Mouse (Mus musculus): ENCODE results near the gene Acvr1.

Gene Acvr1

DNA sequence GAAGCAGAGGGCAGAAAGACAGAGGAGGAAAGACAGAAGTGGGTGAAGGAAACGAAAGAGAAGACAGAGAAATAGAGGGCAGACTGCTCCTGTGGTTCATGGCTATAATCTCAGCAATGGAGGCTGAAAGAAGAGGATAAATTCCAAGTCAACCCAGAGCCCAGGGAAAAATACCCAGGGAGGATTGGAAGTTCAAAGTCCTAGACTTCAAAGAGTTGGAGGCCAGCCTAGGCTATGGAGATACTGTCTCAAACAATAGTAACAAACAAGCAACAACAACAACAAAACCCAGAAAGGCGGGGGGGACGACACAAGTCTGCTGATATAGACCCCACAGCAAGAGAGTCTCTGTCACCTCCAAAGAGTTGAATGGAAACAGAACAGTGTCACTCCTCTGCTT lies 14.7 kb downstream of the Acvr1 start:
- no peak for DNase-seq

DNA sequence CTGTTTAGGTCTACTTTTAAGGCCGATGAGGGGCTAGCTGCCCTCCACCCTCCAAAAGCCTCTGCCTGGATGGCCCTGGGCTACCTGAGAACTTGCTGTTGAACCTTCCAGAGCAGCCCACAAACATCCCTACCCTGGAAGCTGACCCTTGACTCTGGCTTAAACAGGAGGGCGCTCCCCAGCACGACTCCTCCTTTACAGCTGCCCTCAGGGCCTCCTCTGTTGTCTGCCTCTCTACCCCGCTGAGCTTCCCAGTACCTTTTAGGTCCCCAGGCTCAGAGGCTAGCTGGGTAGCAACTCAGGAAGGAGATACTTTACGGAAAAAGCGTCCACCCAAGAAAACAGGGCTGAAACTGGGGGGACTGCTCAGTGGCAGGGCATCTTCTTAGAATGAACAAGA lies 15.1 kb downstream of the Acvr1 start:
- no peak for DNase-seq

DNA sequence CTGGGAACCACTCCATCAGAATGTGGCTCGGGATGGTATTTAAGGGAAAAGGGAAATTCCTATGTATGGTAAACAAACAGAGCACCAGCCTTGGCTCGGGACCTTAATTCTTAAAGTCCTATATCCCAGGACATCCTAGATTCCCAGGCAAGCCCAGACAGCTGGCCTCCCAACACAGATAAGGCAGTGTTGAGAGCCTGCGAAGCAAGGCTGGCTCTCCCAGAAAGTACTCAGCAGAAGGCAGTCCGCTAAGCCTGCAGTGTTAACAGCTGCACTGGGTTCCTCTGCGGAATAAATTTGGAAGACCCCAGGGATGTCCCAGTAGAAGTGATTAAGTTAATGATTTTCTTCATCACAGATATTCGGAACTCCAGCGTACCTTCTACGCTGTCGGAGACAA lies 16.5 kb downstream of the Acvr1 start:
- no peak for DNase-seq

DNA sequence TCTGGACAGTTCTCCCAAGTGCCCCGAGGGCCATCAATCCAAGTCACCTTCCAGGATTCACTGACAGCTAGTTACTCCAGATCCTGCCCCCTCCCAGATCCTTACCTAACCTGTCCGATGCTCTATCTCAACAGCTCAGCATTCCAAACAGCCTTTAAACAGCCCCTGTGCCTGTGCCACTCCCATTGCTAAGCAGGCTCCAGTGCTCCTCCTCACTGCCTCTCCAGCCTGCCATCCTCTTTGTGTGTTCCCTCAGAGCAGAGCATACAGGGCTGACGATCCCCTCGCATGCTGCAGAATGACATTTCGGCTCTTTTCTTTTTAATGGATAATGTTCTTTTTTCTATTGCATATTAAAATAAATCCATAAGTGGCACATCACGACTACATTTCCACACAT lies 17.0 kb downstream of the Acvr1 start:
- DNase-seq = no peak

DNA sequence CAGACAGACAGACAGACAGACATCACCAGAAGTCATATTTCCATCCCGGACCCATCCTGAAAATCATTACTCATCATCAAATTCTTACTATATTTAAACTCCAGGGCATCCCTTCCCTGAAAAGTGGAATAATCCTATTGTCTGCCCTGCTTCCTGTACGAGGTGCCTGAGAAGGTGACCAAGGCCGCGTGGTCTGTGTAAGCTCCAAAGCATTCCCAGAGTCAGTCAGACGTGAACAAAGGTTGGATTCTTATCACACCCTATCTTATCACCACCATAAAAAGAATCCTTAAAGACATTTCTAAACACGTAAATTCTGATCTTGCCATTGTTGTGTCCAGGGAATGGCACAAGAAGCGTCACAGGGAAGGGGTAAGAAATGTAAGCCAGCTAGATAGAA lies 18.0 kb downstream of the Acvr1 start:
- no peak for DNase-seq

DNA sequence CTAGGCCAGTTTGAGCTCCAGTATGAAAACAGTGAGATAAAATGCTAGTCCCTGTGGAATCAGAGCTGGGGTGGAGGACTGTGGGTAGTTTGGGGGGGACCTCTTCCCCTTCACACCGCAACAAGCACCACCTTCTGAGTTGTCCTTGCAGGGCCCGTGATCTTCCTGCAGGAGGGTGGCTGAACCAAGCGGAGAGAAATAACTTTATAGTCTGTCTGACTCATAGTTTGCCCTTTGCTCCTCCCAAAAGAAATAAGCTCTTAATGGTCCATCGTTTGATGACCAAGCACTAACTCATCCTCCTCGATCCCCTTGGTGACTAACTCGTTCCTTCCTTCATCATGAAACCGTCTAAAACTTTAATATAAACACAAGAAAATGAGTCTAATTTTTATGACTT lies 20.7 kb downstream of the Acvr1 start:
- no peak for DNase-seq

DNA sequence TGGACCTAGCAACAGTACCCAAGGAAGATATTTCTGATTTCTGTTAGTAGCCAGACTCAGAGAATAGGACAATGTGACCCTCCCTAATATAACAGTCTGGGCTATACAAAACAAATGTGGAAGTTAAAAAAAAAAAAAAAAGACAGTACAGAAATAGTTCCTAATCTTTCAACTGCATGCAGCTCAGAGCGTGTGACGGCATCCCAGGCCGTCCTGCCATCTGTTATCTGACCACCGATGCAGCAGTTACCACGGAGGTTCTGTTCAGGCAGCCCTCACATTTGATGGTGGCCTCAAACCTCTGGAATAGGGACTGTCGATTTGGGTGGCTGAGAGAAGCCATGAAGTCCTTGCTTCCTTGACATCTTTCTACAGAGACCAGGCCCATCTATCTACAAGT lies 22.6 kb downstream of the Acvr1 start:
- no peak for DNase-seq

DNA sequence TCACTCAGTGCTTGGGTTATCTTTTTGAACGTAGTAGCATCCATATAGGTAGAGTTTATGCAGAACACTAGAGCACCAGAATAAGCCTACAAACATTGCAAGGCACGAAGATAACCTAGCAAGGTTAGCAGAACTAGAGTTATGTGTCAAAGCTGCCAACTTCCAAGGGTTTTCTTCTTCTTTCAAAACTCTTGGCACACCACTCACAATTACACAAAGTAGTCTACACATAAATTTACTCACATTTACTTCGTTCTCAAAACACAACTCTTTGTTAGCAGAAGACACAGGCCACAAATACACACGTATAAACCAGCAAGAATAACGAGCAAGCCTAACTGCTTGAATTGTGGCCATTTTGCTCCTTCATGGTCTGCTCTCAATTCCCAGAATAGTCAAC lies 23.7 kb downstream of the Acvr1 start:
- no peak for DNase-seq

DNA sequence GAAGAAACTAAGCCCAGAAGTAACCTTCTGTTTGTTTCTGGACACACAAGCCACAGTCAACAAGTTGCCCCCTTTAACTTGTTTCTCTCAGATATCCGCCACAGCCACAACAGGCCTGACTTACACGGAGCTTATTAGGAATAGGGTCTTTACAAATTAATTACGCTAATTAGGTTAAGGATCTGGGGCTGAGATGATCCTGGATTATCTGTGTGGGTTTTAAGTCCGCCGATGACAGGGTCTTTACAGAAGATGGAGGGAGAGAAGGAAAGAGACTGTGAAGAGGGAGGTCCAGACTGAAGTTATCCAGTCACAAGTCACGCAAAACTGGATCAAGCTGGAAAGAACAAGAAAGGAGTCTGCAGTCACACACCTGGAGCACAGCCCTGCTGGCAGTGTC lies 28.8 kb downstream of the Acvr1 start:
- no peak for DNase-seq

DNA sequence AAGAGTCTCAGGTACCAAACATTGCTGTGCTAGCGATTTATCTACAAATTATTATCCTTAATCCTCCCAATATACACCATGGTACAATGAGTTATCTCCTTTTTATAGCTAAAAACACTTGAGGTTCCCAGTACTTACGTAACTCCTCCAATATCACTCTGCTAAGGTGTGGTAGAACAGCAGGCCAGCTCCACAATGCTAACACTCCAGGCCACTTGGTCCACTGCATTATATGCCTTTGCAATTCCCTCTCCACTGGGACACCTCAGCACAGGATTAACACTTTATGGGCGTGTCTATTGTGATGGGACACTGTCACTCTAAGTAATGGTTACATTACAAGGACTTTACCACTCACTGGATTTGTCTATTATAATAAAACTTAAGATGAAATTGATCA lies 30.2 kb downstream of the Acvr1 start:
- no peak for DNase-seq

DNA sequence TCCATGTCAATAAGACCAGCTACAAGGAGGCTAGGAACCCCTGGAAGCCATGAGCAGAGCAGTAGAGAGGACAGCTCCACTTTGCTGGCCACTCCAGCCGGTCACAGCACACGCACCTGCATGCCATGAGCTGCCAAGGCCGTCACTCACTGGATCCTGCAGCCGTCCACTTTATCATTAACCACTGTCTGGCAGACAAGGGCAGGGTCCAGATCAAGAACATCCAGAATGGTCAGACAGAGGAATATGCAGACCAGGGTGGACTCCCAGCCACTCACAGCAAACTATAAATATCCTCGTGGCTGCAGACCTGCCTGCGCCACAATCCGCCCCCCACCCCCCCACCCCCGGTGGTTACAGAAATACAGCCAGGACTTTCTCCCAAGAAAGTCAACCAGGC lies 31.7 kb downstream of the Acvr1 start:
- no peak for DNase-seq

DNA sequence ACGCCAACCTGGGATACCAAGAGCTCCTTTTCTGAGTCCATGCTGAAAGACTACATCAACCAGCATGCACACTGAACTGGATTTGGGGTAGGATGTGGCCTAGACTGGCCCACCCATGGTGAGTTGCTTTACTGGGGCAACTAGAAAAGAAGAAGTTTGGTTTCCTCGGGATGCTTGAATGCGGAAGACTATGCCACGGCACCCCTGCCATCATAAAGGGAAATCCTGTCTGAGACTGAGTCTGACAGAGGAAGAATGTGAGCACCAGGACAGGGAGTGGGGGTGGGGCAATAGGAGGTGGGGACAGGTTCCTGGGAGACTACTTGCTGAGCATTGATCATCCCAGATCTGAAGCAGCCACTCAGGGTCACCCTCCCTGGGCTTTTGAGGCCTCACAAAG lies 32.6 kb downstream of the Acvr1 start:
- no peak for DNase-seq

DNA sequence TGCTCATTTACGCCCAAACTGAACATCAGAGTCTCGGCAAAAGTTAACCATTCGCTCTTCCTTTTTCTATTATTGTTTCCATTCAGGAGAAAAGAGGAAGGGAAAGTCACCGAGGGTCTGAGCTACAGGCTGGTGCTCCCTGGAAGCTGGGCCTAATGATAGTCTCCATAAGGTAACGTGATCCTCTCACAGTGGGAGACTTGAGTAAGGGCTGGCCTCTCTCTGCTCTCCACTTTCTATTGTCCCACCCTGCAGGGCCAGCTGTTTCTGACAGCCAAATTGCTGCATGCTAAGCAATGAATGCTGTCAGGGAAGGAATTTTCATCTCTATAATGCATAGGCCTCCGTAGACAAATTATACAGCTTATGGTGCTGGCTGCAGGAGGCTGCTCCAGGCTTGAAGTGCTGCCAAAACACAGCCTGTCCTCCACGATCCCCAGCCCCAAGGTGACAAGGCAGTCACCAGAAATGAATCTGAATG lies 33.4 kb downstream of the Acvr1 start:
- DNase-seq = peak; percentile 81

DNA sequence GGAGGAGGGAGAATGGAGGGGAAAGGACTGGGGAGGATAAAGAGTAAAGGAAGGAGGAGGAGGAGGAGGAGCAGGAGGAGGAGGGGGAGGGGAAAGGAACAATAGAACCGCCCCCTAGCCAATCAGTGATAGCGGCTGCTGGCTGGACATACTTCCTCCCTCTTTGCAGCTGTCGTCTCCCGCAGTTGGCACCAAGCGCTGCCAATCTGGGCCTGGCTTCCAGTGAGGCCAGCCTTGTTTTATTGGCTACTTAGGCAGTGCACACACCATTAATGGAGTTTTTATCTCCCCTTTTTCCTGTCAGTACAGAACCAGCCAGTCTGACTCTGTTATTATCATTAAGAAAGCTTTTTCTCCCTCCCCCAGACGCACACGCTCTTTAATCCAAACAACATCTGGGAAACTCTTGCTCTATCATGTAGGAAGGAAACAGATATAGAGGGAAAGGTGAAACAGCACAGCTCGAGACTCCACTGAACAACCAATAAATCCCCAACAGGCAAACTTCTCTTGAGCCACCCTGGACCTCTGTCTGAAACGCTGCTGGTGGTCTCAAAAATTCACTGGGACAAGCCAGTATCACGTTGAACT lies 34.6 kb downstream of the Acvr1 start:
- peak; percentile 63 for DNase-seq

DNA sequence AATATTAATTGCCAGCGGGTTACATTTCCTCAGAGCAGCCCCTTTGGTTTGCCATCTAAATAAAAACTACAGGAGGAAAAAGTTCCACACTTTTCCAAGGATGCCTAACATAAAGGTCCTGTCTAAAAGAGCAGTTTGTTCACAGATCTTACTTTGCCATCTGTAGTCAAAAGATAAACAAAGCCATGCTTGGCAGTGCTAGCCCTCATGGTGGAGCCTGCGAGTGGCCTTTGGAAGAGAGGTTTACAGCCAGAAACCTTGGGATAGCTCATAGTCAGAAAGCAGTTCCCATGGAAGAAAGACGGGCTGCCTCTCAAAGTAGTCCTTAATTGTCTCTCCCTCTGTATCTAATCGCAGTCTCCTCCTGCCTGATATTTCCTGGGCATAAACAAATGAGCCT lies 36.4 kb downstream of the Acvr1 start:
- DNase-seq = no peak

DNA sequence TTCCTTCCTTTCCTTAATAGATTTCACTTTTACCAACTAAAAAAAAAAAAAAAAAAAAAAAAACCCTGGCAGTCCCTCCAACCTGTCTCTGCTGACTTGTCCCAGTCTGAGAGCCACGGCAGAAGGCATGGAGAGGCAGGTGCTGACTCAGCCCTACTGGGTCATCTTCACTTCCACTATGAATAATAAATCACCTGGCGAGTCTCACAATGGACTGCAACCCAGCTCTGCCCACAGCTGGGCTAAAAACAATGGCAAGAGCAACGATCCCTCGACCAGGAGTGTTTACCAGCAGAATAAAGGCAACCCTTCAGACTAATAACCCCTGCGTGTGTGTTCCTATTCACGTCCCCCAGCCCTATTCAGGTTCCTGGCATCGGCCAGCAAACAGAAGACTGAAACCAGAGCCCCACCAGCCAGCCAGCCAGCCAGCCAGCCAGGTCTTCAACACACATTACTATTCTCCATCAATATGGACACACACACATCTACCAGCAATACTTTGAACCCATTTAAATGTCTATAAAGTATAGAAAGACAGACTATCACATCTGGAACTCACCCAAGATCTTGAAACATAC lies 37.0 kb downstream of the Acvr1 start:
- peak; percentile 44 for DNase-seq

DNA sequence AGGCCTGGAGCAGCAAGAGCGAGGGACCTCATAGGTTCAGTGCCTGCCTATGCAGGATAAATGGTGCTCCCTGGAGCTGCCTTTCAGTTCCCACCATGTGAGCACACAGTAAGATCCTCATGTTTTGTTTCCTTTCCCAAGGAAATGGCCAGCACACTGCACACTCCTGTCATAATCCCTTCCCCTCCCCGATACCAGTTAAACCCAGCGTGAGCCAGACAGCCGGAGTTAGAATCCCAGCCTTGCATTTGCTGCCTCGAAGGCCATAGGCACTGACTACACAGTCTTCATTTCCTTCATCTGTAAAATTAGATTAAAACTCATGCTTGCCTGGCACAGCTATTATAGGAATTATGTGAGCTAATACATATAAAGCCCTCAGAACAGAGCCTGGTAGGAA lies 37.6 kb downstream of the Acvr1 start:
- no peak for DNase-seq

DNA sequence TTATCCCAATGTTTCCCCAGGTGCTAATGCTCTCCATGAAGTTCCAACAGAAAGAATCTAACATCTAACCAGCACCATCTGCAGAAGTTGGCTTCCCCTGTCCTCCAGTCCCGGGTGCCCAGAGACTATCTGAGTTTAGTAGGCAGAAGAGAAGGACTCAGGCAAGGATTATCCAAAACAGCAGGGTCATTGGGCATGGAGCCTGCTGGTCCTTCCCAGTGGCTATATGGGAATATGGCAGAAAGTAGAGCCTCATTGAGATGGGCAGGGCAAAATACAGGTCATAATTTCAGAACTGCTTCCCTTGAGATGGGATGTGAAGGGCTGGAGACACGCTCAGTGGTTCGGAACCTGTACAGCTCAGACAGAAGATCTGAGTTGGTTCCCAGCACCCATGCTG lies 39.2 kb downstream of the Acvr1 start:
- no peak for DNase-seq

DNA sequence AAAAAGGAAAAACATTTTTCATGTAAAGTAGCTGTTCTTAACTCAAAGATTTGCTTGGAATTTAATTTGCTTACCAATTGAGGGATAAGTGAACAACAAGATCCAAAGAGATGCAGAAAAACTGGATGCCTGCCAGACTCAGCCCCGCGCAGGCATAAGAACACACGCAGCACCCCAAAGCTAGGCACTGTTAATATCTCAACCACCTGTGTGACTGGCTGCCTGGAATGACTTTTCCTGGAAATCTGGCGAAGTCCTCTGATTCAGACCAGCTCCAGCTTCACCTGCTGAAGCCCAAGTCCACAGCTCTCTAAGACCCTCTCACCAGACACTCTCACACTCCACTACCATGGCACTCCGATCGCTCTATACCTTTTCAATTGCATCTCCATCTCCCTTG lies 42.6 kb downstream of the Acvr1 start:
- no peak for DNase-seq

DNA sequence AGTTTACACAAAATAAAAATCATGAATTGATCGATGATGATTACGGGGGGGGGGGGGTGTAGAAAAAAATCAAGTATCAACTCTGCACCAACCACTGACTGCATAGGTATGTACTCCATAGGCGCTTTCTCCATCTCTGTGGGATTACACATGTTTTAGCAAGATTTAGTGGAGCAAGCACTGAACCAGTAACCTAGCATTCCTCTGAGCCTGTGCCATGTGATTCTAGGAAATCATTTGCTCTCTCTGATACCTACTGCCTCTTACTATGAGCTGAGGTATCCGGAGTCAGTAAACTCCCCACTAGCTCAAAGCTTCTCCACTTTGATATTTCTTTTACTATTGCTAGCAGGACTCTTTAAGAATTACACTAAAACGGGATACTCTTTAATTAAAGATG lies 43.1 kb downstream of the Acvr1 start:
- DNase-seq = no peak

DNA sequence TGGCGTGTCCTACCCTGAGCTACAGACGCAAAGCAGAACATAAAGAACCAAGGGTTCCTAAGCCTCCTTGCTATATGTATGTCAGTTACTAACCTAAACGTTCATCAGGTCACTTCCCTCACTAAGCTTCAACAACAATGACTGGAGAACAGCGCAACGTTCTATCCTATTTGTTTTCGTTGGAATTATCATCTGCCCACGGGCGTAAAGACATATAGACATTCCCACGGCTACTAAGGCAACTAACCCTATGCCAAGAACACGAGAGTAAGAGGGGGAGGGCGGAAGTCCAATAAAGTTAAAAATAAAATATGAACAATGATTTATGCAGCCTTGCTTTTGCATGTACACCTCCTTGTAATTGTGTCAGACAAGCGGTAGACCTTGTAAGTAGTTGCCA lies 43.9 kb downstream of the Acvr1 start:
- DNase-seq = no peak

DNA sequence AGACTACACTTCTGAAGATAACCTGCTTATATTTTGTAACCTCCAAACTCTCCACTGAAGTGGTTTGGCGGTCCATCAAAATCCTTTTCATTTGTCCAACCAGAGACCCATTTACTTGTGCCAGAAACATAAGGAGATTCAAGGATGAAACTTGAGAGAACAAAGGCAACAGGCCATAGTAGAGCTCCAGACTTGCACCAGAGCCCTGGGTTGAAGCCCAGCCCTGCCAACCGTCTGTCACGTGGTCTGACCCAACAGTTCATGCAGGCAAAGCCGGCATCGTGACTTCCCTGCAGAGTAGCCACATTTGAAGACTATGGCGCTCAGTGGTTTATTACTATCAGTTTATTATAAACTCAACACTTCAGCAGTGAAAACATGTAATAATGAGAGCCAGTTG lies 45.3 kb downstream of the Acvr1 start:
- no peak for DNase-seq

DNA sequence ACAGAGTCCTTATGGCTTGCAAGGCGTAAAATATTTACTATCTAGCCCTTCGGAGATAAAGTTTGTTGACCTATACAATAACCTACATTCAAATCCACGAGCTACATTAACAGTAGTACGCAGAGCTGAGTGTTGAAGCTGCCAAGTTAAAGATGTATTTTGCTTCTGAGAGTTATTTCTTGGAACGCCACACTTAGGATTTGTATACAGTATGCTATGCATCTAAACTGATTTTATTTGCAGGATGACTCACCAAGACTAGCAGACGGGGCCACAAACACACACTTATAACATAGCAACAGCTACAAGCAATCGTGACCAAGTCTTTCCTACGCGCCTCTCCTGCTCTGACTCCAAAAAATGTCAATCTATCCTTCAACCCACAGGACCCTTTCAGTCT lies 46.2 kb downstream of the Acvr1 start:
- DNase-seq = no peak

DNA sequence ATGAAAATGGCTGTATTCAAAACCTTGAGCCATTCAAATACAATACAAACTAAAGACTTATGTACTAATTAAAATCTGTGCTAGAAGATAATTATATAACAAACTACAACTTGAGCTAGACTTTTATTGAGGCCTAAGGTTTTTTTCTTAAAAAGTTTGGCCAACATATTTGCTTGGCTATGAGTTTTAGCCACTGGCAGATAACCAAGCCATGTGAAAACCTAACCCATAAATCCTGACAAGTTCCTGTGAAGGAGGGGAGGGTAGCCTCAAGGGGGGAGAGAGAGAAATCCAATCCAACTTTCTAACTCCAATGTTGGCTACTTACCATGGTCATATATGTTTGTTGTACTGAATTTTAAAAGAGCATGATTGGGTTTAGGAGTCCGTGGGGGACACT lies 48.4 kb downstream of the Acvr1 start:
- DNase-seq = no peak

DNA sequence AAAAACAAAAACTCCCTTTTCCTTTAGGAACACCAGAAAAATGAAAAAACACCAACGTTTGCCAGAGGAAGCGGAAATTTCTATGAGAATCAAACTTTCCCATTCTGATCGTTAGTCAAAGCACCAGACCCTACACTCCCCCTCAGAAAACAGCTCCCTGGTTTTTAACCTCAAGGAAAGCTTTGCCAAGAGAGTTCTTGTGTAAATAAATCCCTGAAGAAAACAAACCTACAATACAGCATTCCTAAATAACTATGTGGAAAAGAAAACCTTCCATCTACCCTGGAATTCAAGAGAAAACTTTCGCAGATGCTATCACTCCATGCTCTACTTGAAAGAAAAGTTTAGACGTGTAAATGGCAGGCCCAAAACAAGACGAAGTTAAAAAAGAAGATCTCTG lies 50.0 kb downstream of the Acvr1 start:
- no peak for DNase-seq

DNA sequence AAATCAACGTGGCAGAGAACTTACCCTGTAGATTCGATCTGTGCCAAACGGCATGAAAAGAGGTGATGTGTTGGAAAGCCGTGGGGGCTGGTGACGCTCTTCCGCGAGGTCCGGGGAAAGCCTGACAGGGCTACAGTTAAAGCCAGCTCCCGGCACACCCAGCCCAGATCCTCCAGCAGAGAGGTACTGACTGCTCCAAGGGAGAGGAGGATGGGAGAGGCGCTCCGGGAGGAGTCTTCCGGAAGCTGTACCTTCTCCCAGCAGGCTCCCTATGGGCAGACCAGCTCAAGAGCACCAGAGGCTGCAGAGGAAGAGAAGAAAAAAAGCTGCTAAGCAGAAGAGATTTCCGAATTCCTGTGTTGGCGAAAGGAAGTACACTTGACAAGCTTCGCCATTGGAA lies 51.0 kb downstream of the Acvr1 start:
- no peak for DNase-seq
